Mouse (Mus musculus): ENCODE data around the gene Foxl1. TPM values are rescaled to one million over a fixed set of nuclear protein-coding genes. Genes with fewer than 3 reads are reported as not detected.

Foxl1 gene
- polyA plus RNA-seq (2015; fragmentation: Nextera tagmentation; extraction: Ambion mirVana), result 0.88 and 1.3 TPM in 2 replicates

DNA sequence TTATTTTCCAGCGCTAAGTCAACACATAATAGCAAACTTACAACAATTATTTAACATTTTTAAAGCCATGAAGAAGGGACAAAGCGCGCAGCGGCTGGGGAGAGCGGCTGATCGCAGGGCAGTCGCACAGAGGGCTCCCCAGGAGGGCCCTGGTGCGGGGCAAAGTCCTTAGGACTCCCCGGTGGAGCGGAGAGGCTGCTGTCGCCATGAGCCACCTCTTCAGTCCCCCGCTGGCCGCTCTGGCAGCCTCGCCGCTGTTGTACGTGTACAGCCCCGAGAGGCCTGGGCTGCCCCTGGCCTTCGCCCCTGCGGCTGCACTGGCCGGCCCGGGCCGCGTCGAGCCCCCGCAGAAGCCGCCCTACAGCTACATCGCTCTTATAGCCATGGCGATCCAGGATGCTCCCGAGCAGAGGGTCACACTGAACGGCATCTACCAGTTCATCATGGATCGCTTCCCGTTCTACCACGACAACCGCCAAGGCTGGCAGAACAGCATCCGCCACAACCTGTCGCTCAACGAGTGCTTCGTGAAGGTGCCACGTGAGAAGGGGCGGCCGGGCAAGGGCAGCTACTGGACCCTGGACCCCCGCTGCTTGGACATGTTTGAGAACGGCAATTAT is at the start of gene Foxl1:
Gene Foxl1 (plus strand): TSS at position 185 of the 620 bp plus-strand sequence.
- Histone ChIP-seq H3K4me1 (ENCODE audit: insufficient read depth, low read depth, low read length) (peaks cover 3% of the 10 kb centered on the region; the same call in 1 of the 2 replicates), H3K4me3 (ENCODE audit: low read depth, low read length) (peak within 1 kb of the TSS; percentile 14; the same call in 1 of the 2 replicates), H3K36me3 (ENCODE audit: insufficient read depth, low read length) (no peaks in the 10 kb centered on the region), H3K9ac (replicated peaks; ENCODE audit: low read depth) (no peak within 1 kb of the TSS), H3K9me3 (ENCODE audit: low read length) (no peaks in the 10 kb centered on the region), H3K27ac (ENCODE audit: low read length) (no peak within 1 kb of the TSS), H3K27me3 (replicated peaks; ENCODE audit: insufficient read depth, low read length) (peaks cover 39% of the 10 kb centered on the region), H3K4me2 (replicated peaks; ENCODE audit: low read depth, low read length) (peak within 1 kb of the TSS; percentile 49)
- under 1% methylated on average over 41 of the region's 43 CpGs for WGBS
- TF ChIP-seq EP300 (IDR thresholded peaks at IDR 0.05), result no peak
- no peak for TF ChIP-seq CTCF (IDR thresholded peaks at IDR 0.05)
- ATAC-seq (no peak), DNase-seq (ENCODE audit: low spot score) (no peak)

DNA sequence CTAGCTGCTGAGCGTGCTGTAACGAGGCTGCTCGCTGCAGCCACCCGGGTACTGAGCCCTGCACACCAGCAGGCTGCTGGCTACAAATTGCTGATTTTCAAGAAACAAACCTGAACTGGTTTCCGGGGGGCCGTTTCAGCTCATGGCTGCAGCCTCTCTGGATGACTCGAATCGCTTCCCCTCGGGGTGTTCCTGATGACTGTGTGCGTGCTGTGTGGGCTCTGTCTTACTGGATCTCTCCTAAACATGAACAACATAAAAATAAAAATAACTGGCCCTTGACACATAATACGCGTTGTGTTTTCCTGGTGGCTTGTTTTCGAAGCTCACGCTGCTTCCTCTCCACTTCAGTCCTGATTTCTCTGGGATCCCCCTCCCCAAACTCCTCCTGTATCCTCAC is 49.0 kb upstream of the Foxl1 start:
- Histone ChIP-seq H3K27ac (ENCODE audit: low read length) (peak overlapping the region; percentile 22), H3K9ac (replicated peaks; ENCODE audit: low read depth) (peak overlapping the region; percentile 80; the same call in 1 of the 2 replicates), H3K4me1 (ENCODE audit: insufficient read depth, low read depth, low read length) (no peaks in the 10 kb centered on the region; the same call in 1 of the 2 replicates), H3K4me2 (replicated peaks; ENCODE audit: low read depth, low read length) (peak overlapping the region; percentile 79), H3K9me3 (ENCODE audit: low read length) (no peaks in the 10 kb centered on the region), H3K36me3 (ENCODE audit: insufficient read depth, low read length) (no peaks in the 10 kb centered on the region), H3K4me3 (ENCODE audit: low read depth, low read length) (peak overlapping the region; percentile 74), H3K27me3 (replicated peaks; ENCODE audit: insufficient read depth, low read length) (peaks cover 25% of the 10 kb centered on the region)
- no peak for TF ChIP-seq CTCF (IDR thresholded peaks at IDR 0.05)
- no peak for TF ChIP-seq EP300 (IDR thresholded peaks at IDR 0.05)
- DNase-seq (ENCODE audit: low spot score), result no peak
- WGBS, result 24% methylated on average over 14 of the region's 14 CpGs
- ATAC-seq, result no peak

DNA sequence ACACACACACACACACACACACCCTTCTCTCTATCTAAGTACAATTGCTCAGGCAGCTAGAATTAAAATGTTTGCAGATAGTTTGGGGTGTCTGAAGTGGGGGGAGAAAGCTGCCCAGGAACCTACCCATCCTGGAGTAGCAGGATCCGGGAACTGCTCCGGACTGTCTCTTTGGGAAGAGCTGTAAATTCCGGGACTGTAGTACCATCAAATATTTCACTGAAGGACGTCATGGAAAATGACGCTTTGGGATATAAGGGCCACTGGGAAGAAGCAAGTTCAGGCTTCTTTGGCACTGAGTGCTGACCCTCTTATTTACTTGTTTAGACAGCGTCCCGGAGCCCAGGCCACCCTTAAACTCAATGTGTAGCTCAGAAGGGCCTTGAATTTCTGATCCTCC is 48.5 kb upstream of the Foxl1 start:
- no peaks in the 10 kb centered on the region for H3K4me1 ChIP-seq (ENCODE audit: insufficient read depth, low read depth, low read length)
- no peak for TF ChIP-seq EP300 (IDR thresholded peaks at IDR 0.05)
- no peak for TF ChIP-seq CTCF (IDR thresholded peaks at IDR 0.05)
- WGBS, result 19% methylated on average over 7 of the region's 7 CpGs
- H3K27me3 ChIP-seq (replicated peaks; ENCODE audit: insufficient read depth, low read length), result peaks cover 28% of the 10 kb centered on the region
- H3K9ac ChIP-seq (replicated peaks; ENCODE audit: low read depth), result peak overlapping the region; percentile 80; the same call in 1 of the 2 replicates
- peak overlapping the region; percentile 79 for H3K4me2 ChIP-seq (replicated peaks; ENCODE audit: low read depth, low read length)
- H3K36me3 ChIP-seq (ENCODE audit: insufficient read depth, low read length), result no peaks in the 10 kb centered on the region
- no peaks in the 10 kb centered on the region for H3K9me3 ChIP-seq (ENCODE audit: low read length)
- DNase-seq (ENCODE audit: low spot score), result no peak
- no peak for ATAC-seq
- H3K27ac ChIP-seq (ENCODE audit: low read length), result peak overlapping the region; percentile 22
- peak overlapping the region; percentile 74 for H3K4me3 ChIP-seq (ENCODE audit: low read depth, low read length)

DNA sequence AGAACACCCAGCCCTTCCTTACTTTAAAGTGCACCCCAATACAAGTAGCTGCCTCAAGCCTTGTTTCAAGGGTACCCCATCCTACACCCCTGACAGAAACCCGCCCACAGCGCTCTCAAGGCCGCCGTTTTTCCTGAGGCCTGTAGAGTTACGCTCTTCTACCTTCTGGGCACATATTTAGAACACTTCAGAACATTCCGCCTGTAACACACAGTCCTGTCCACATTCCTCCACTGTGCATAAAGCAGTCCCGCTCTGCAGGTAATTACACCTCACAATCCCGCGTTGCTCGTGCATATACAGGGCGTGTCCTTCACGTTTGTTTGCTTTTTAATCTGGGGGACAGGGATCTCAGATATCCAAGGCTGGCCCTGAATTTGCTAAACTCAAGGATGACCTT is 47.8 kb upstream of the Foxl1 start:
- Histone ChIP-seq H3K4me1 (ENCODE audit: insufficient read depth, low read depth, low read length) (no peaks in the 10 kb centered on the region), H3K36me3 (ENCODE audit: insufficient read depth, low read length) (no peaks in the 10 kb centered on the region), H3K9ac (replicated peaks; ENCODE audit: low read depth) (peak overlapping the region; percentile 80), H3K27ac (ENCODE audit: low read length) (peak overlapping the region; percentile 95; the same call in 1 of the 2 replicates), H3K27me3 (replicated peaks; ENCODE audit: insufficient read depth, low read length) (peaks cover 33% of the 10 kb centered on the region), H3K4me3 (ENCODE audit: low read depth, low read length) (peak overlapping the region; percentile 74), H3K9me3 (ENCODE audit: low read length) (no peaks in the 10 kb centered on the region), H3K4me2 (replicated peaks; ENCODE audit: low read depth, low read length) (peak overlapping the region; percentile 79)
- TF ChIP-seq CTCF (IDR thresholded peaks at IDR 0.05), result no peak
- TF ChIP-seq EP300 (IDR thresholded peaks at IDR 0.05), result no peak
- 25% methylated on average over 12 of the region's 12 CpGs for WGBS
- DNase-seq (ENCODE audit: low spot score), result no peak
- no peak for ATAC-seq

DNA sequence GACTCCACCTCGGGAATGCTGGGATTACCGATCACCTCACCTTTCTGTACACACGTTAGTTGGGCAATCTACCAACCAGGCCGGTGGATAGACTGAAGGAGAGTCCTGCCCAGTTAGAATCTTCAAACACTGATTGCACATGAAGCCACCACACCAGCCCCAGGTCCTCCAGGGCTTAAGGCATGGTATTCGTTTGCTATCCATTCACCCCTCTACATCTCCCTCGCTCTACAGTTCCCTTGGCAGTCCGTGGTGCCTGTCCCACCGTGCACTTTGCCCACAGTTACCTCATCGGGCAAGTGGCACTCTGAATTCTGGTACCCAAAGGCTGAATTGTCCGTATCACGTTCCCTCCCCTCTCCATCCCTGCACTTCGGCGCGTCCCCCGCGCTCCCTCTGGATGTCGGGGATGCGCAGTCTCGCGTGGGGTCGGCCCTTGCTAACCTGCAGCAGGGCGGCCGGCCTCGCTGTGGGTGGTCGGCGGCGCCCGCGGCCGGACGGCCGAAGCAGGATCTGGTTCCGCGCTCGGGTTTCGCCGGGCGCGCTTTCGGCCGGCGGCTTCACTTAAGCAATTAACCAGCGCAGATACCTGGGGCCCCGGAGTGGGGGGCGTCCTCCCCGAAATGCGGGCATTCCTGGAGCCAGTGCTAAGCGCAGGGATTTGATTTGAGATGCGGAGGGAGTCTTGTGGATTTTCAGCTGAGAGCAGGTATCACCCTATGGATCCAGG is 47.2 kb upstream of the Foxl1 start:
- Histone ChIP-seq H3K4me1 (ENCODE audit: insufficient read depth, low read depth, low read length) (no peaks in the 10 kb centered on the region), H3K27ac (ENCODE audit: low read length) (peak overlapping the region; percentile 95), H3K36me3 (ENCODE audit: insufficient read depth, low read length) (no peaks in the 10 kb centered on the region), H3K27me3 (replicated peaks; ENCODE audit: insufficient read depth, low read length) (peaks cover 38% of the 10 kb centered on the region), H3K9me3 (ENCODE audit: low read length) (no peaks in the 10 kb centered on the region), H3K9ac (replicated peaks; ENCODE audit: low read depth) (peak overlapping the region; percentile 80), H3K4me3 (ENCODE audit: low read depth, low read length) (peak overlapping the region; percentile 74), H3K4me2 (replicated peaks; ENCODE audit: low read depth, low read length) (peak overlapping the region; percentile 79)
- ATAC-seq (no peak), DNase-seq (ENCODE audit: low spot score) (no peak)
- TF ChIP-seq EP300 (IDR thresholded peaks at IDR 0.05) (no peak), CTCF (IDR thresholded peaks at IDR 0.05) (no peak)
- WGBS, result 1% methylated on average over 44 of the region's 49 CpGs

DNA sequence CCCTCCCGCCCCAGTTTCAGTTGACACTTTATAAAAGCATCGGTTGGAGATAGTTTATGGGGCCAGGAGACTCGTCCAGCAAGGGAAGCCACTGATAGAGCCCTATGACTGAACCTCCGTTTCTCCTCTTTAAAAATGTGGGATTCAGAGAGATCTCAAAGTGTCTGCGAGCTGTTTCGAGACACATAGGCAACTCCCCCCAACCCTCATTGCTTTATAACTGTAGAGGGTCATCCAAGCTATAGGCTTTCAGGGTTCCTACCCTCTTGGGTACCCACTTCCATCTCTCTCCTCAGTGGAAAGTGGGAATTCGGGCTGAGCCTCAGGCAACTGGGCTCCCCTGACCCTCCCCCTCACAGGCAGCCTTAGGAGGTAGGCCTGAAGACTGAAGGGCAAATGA is 46.3 kb upstream of the Foxl1 start:
- TF ChIP-seq EP300 (IDR thresholded peaks at IDR 0.05) (no peak), CTCF (IDR thresholded peaks at IDR 0.05) (no peak)
- H3K9me3 ChIP-seq (ENCODE audit: low read length), result no peaks in the 10 kb centered on the region
- H3K9ac ChIP-seq (replicated peaks; ENCODE audit: low read depth), result peak overlapping the region; percentile 80
- H3K27me3 ChIP-seq (replicated peaks; ENCODE audit: insufficient read depth, low read length), result peaks cover 34% of the 10 kb centered on the region
- DNase-seq (ENCODE audit: low spot score) (no peak), ATAC-seq (no peak)
- peak overlapping the region; percentile 74 for H3K4me3 ChIP-seq (ENCODE audit: low read depth, low read length)
- 8% methylated on average over 7 of the region's 7 CpGs for WGBS
- H3K27ac ChIP-seq (ENCODE audit: low read length), result peak overlapping the region; percentile 95
- H3K4me2 ChIP-seq (replicated peaks; ENCODE audit: low read depth, low read length), result peak overlapping the region; percentile 79
- H3K36me3 ChIP-seq (ENCODE audit: insufficient read depth, low read length), result no peaks in the 10 kb centered on the region
- H3K4me1 ChIP-seq (ENCODE audit: insufficient read depth, low read depth, low read length), result no peaks in the 10 kb centered on the region
